Mouse (Mus musculus): ENCODE results near the gene Trim2. TPM values are rescaled to one million over a fixed set of nuclear protein-coding genes. Genes with fewer than 3 reads are reported as not detected.

Gene Trim2
- 51.2 and 75.6 TPM in 2 replicates for polyA plus RNA-seq (2012; rRNA removed)

GRCm38 (mm10) chr3:84306777-84307176 is at the start of gene Trim2:
Trim2 (minus strand) TSS chr3:84306877.

GRCm38 (mm10) chr3:84173581-84174154 is 133.0 kb downstream of the Trim2 start, which contains the start of gene Gm6525:
Gm6525 (plus strand) TSS chr3:84174104.

GRCm38 (mm10) chr3:84155558-84156006 is 151.1 kb downstream of the Trim2 start, which contains the start of gene Mnd1:
Mnd1 (minus strand) TSS chr3:84155786.

Other genes starting within 250 kb of the Trim2 start
- 9.0 and 12.2 TPM in 2 replicates for gene Mnd1, start 151.1 kb downstream of the Trim2 start, polyA plus RNA-seq (2012; rRNA removed)
- gene Gm6525, start 132.8 kb downstream of the Trim2 start, polyA plus RNA-seq (2012; rRNA removed) = 0.20 and 0.21 TPM in 2 replicates
- gene Fhdc1, start 173.6 kb upstream of the Trim2 start, polyA plus RNA-seq (2012; rRNA removed) = 1.8 and 2.6 TPM in 2 replicates